Mouse (Mus musculus): ENCODE results near the gene Sprr2b. TPM values are rescaled to one million over a fixed set of nuclear protein-coding genes. Genes with fewer than 3 reads are reported as not detected.

The Sprr2b gene
- polyA plus RNA-seq, 1 experiment: not detected

- Histone ChIP-seq H3K36me3 (replicated peaks; ENCODE audit: low read length) (no peaks in the 10 kb centered on the region), H3K9me3 (no peaks in the 10 kb centered on the region), H3K4me3 (replicated peaks) (no peak within 1 kb of the TSS), H3K27me3 (replicated peaks) (no peaks in the 10 kb centered on the region), H3K4me1 (no peaks in the 10 kb centered on the region)
- TF ChIP-seq GATA1 (IDR thresholded peaks at IDR 0.05; ENCODE audit: borderline replicate concordance, low read length) (no peak), FLI1 (IDR thresholded peaks at IDR 0.05; ENCODE audit: low read length) (no peak)
Measured at GRCm38 (mm10) chr3:92351843-92352242, 35.4 kb downstream of the Sprr2b start, which contains the start of gene Sprr2e. Gene Sprr2e (plus strand): TSS chr3:92352143.

- Histone ChIP-seq H3K4me3 (replicated peaks) (no peak overlapping the region), H3K27me3 (replicated peaks) (no peaks in the 10 kb centered on the region), H3K4me1 (no peaks in the 10 kb centered on the region), H3K36me3 (replicated peaks; ENCODE audit: low read length) (no peaks in the 10 kb centered on the region), H3K9me3 (no peaks in the 10 kb centered on the region)
- no peak for TF ChIP-seq GATA1 (IDR thresholded peaks at IDR 0.05; ENCODE audit: borderline replicate concordance, low read length)
- no peak for TF ChIP-seq FLI1 (IDR thresholded peaks at IDR 0.05; ENCODE audit: low read length)
Measured at GRCm38 (mm10) chr3:92361619-92362018, 45.2 kb downstream of the Sprr2b start.

GRCm38 (mm10) chr3:92364887-92365286 is 48.5 kb downstream of the Sprr2b start, which contains the start of gene Sprr2f:
Gene Sprr2f (plus strand): TSS chr3:92365187.
- TF ChIP-seq FLI1 (IDR thresholded peaks at IDR 0.05; ENCODE audit: low read length) (no peak), GATA1 (IDR thresholded peaks at IDR 0.05; ENCODE audit: borderline replicate concordance, low read length) (no peak)
- no peak within 1 kb of the TSS for H3K4me3 ChIP-seq (replicated peaks)

More at GRCm38 (mm10) chr3:92364887-92365286, 48.5 kb downstream of the Sprr2b start, which contains the start of gene Sprr2f:
- no peaks in the 10 kb centered on the region for H3K36me3 ChIP-seq (replicated peaks; ENCODE audit: low read length)
- H3K9me3 ChIP-seq: no peaks in the 10 kb centered on the region
- H3K4me1 ChIP-seq: no peaks in the 10 kb centered on the region
- H3K27me3 ChIP-seq (replicated peaks): no peaks in the 10 kb centered on the region

Other genes with a start within 250 kb of the Sprr2b start
- gene Lor, start 233.5 kb upstream of the Sprr2b start, polyA plus RNA-seq (2012; ENCODE audit: insufficient read depth, low replicate concordance): not detected in 2 replicates
- gene Prr9, start 192.7 kb upstream of the Sprr2b start, polyA plus RNA-seq (2012; ENCODE audit: insufficient read depth, low replicate concordance): not detected in 2 replicates
- not detected in 2 replicates for gene Lelp1, start 173.9 kb upstream of the Sprr2b start, polyA plus RNA-seq (2012; ENCODE audit: insufficient read depth, low replicate concordance)
- not detected in 2 replicates for gene Sprr2a1, start 100.8 kb upstream of the Sprr2b start, polyA plus RNA-seq (2012; ENCODE audit: insufficient read depth, low replicate concordance)
- not detected in 2 replicates for gene Sprr2a2, start 100.7 kb upstream of the Sprr2b start, polyA plus RNA-seq (2012; ENCODE audit: insufficient read depth, low replicate concordance)
- not detected in 2 replicates for gene Sprr2a3, start 31.2 kb upstream of the Sprr2b start, polyA plus RNA-seq (2012; ENCODE audit: insufficient read depth, low replicate concordance)
- not detected in 2 replicates for gene Sprr2d, start 22.5 kb downstream of the Sprr2b start, polyA plus RNA-seq (2012; ENCODE audit: insufficient read depth, low replicate concordance)
- not detected in 2 replicates for gene Sprr2e, start 35.5 kb downstream of the Sprr2b start, polyA plus RNA-seq (2012; ENCODE audit: insufficient read depth, low replicate concordance)
- gene Sprr2f, start 48.6 kb downstream of the Sprr2b start, polyA plus RNA-seq (2012; ENCODE audit: insufficient read depth, low replicate concordance): not detected in 2 replicates
- gene Sprr2h, start 69.1 kb downstream of the Sprr2b start, polyA plus RNA-seq (2012; ENCODE audit: insufficient read depth, low replicate concordance): not detected in 2 replicates
- not detected in 2 replicates for gene Sprr2i, start 91.4 kb downstream of the Sprr2b start, polyA plus RNA-seq (2012; ENCODE audit: insufficient read depth, low replicate concordance)
- not detected in 2 replicates for gene Sprr2j-ps, start 101.5 kb downstream of the Sprr2b start, polyA plus RNA-seq (2012; ENCODE audit: insufficient read depth, low replicate concordance)
- 10.6 and 37.8 TPM in 2 replicates for gene Gm9774, start 112.8 kb downstream of the Sprr2b start, polyA plus RNA-seq (2012; ENCODE audit: insufficient read depth, low replicate concordance)
- not detected in 2 replicates for gene Sprr2k, start 116.0 kb downstream of the Sprr2b start, polyA plus RNA-seq (2012; ENCODE audit: insufficient read depth, low replicate concordance)
- gene Sprr1b, start 122.2 kb downstream of the Sprr2b start, polyA plus RNA-seq (2012; ENCODE audit: insufficient read depth, low replicate concordance): not detected in 2 replicates
- not detected in 2 replicates for gene Sprr3, start 142.1 kb downstream of the Sprr2b start, polyA plus RNA-seq (2012; ENCODE audit: insufficient read depth, low replicate concordance)
- not detected in 2 replicates for gene Sprr1a, start 169.3 kb downstream of the Sprr2b start, polyA plus RNA-seq (2012; ENCODE audit: insufficient read depth, low replicate concordance)
- not detected in 2 replicates for gene Sprr4, start 183.9 kb downstream of the Sprr2b start, polyA plus RNA-seq (2012; ENCODE audit: insufficient read depth, low replicate concordance)
- not detected in 2 replicates for gene 2310046K23Rik, start 217.9 kb downstream of the Sprr2b start, polyA plus RNA-seq (2012; ENCODE audit: insufficient read depth, low replicate concordance)